Mouse (Mus musculus): ENCODE measurements at regions not wholly inside any gene's neighbourhood (a gene's known extent, or its start where the extent isn't known, plus 50 kb on each side); places are given as distances from the start of the nearest gene placed in this dataset.

- TF ChIP-seq POLR2A (IDR thresholded peaks at IDR 0.05; ENCODE audit: borderline replicate concordance, control insufficient read depth, low read depth, low read length) (no peak), CTCF (IDR thresholded peaks at IDR 0.05; ENCODE audit: control insufficient read depth, insufficient read depth, low read length) (no peak)
Observed at GRCm38 (mm10) chr16:13036596-13036995, 72.9 kb upstream of the Ercc4 start.

All from bone marrow, adult 2 months (tissue).